Mouse (Mus musculus) kidney, postnatal 0 days (tissue): ENCODE data around the gene Jmjd7. TPM values are rescaled to one million over a fixed set of nuclear protein-coding genes. Genes with fewer than 3 reads are reported as not detected.

Experiments used
- ATAC-seq: fragments of 200-750 bp; cut with Nextera tagmentation; replicated peaks from 2 replicates; pipeline ENCODE4 v1.8.0; 2017; ENCODE audit warnings: low read depth, moderate number of reproducible peaks, moderate TSS enrichment, moderate library complexity; ENCODE audit not compliant: low FRiP score
- DNase-seq: peaks from one replicate; pipeline ENCODE4 v3.0.0-alpha.2; 2016; ENCODE audit warnings: low spot score
- H3K27ac ChIP-seq: fragments of 300-500 bp; sonication (generic); 2 replicates; pipeline ENCODE4 v1.5.1; 2014; ENCODE audit warnings: mild to moderate bottlenecking
- H3K27me3 ChIP-seq: fragments of 300-500 bp; sonication (generic); 2 replicates; pipeline ENCODE4 v1.6.1; 2014; ENCODE audit warnings: low read length, mixed read lengths; ENCODE audit not compliant: insufficient read depth
- H3K36me3 ChIP-seq: fragments of 300-500 bp; sonication (generic); 2 replicates; pipeline ENCODE4 v1.6.1; 2014; ENCODE audit warnings: low read length, mixed read lengths; ENCODE audit not compliant: insufficient read depth
- H3K4me1 ChIP-seq: fragments of 300-500 bp; sonication (generic); replicated peaks from 2 replicates; pipeline ENCODE4 v1.6.1; 2014; ENCODE audit warnings: antibody characterized with exemption, low read length, mixed read lengths; ENCODE audit not compliant: insufficient read depth
- H3K4me2 ChIP-seq: fragments of 300-500 bp; sonication (generic); 2 replicates; pipeline ENCODE4 v1.6.1; 2014; ENCODE audit warnings: mild to moderate bottlenecking, low read length, moderate library complexity, mixed read lengths
- H3K4me3 ChIP-seq: fragments of 300-500 bp; sonication (generic); replicated peaks from 2 replicates; pipeline ENCODE4 v1.5.1; 2014; ENCODE audit warnings: low read depth, low read length
- H3K9ac ChIP-seq: fragments of 300-500 bp; sonication (generic); 2 replicates; pipeline ENCODE4 v1.6.1; 2014; ENCODE audit warnings: low read depth, low read length
- H3K9me3 ChIP-seq: fragments of 300-500 bp; sonication (generic); replicated peaks from 2 replicates; pipeline ENCODE4 v1.6.1; 2016; ENCODE audit warnings: low read length, inconsistent platforms, mixed read lengths
- CTCF ChIP-seq: IDR thresholded peaks from 2 replicates; pipeline ENCODE4 v1.5.1; 2016; ENCODE audit warnings: antibody characterized with exemption, low read depth, mild to moderate bottlenecking, moderate library complexity
- WGBS: fragments of 180-500 bp; shearing (Covaris S2); extraction: QIAGEN DNeasy Blood & Tissue Kit; methylation state at CpG from one replicate; pipeline ENCODE4 v1.1.7; 2014; 5-methylcytosine and 5-hydroxymethylcytosine counted together
- polyA plus RNA-seq: library from polyadenylated mRNA; unstranded; fragments of >200 nt; fragmentation: Nextera tagmentation; extraction: Ambion mirVana; gene quantifications from 2 replicates; pipeline ENCODE4 v1.2.1, GENCODE M21; 2015

Jmjd7 gene
- 24.7 and 25.7 TPM in 2 replicates for polyA plus RNA-seq

DNA sequence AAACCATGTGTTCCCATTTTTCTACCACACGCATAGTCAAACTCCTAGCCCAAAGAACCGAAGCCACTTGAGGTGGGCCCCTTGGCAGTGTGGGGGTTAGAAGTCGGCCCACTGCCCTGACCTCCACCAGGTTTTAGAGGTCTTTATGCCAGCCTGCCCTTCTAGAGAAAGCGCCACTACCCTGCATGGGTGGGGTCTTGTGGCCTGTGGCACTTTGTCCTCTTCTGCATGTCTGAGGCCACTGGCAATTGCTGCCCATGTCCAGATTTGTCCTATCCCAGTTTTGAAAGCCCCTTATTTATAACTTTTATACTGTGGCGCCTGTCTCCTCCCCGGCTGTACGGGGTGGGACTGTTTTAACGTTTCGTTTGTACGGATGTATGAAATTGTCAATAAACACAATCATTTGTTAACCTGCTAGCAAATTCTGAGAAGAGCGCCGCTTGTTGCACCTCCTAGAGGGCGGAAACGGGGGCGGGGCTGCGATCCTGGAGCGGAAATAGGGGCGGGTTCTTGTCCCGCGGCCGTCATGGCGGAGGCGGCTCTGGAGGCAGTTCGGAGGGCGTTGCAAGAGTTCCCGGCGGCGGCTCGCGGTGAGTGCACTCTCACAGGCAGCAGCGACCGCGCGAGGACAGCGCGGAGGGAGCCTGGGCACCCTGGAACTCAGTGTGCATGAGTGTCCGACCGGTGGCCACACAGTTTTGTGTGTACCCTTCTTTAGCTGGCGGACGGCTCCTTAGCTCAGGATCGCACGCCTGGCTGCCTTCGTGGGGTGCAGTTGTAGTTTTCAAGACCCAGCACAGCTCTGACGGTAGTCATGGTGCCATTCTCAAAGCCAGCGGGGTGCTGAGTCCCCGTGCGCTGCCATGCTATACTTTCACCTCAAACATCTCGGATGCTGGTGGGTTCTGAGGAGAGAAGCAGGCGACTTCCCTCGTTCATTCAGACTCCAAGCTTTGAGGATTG lies at the start of gene Jmjd7, which contains the start of gene Gm28042:
TSS of gene Jmjd7 (plus strand) at position 500 of the 966 bp plus-strand sequence.
TSS of gene Gm28042 (plus strand) at position 510 of the 966 bp plus-strand sequence.
- Histone ChIP-seq H3K4me1 (peaks cover 11% of the 10 kb centered on the region), H3K27ac (peak within 1 kb of the TSS; percentile 86), H3K27me3 (no peaks in the 10 kb centered on the region), H3K9ac (peak within 1 kb of the TSS; percentile 69), H3K4me3 (peak within 1 kb of the TSS; percentile 62), H3K9me3 (no peaks in the 10 kb centered on the region), H3K4me2 (peak within 1 kb of the TSS; percentile 61), H3K36me3 (peaks cover 32% of the 10 kb centered on the region)
- peak; percentile 42; the same call in 1 of the 2 replicates for TF ChIP-seq CTCF
- DNase-seq (peak; percentile 96), ATAC-seq (peak; percentile 84)
- 5% methylated on average over 50 of the region's 50 CpGs for WGBS

DNA sequence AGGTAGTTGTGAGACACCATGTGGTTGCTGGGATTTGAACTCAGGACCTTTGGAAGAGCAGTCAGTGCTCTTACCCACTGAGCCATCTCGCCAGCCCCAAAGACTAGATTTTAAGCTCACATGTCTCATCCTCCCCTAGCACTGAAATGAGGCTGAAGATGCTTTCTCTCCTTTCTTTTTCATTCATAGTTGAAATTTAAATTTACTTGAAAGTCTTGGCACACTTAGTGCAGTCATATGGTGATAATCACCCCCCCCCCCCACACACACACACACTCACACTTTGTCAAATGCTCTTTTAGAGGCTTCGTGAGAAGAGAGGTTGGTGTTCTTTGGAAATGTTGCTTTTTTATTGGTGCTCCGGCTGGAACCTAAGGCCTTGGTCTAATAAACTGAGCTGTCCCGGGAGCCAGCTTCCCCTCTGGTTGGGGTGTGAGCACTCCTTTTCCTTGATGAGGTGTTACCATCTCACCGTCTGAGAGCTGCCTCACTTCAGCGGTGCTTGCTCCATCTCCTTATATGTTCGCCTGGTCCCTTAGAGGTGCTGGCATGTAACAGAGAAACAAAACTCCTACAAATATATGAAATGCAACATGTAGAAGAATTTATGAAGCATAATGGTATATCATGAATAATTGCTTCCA lies 46.8 kb upstream of the Jmjd7 start:
- Histone ChIP-seq H3K9ac (no peak overlapping the region), H3K36me3 (no peaks in the 10 kb centered on the region), H3K4me1 (no peaks in the 10 kb centered on the region), H3K9me3 (no peaks in the 10 kb centered on the region), H3K27me3 (no peaks in the 10 kb centered on the region), H3K4me2 (no peak overlapping the region), H3K4me3 (no peak overlapping the region), H3K27ac (no peak overlapping the region)
- no peak for TF ChIP-seq CTCF
- DNase-seq (no peak), ATAC-seq (no peak)
- 64% methylated on average over 7 of the region's 7 CpGs for WGBS

GRCm38 (mm10) chr2:119981631-119982030 lies 45.7 kb upstream of the Jmjd7 start:
- no peak overlapping the region for H3K4me2 ChIP-seq
- H3K9ac ChIP-seq, result no peak overlapping the region
- no peaks in the 10 kb centered on the region for H3K36me3 ChIP-seq
- TF ChIP-seq CTCF, result no peak
- WGBS, result 79% methylated on average over 2 of the region's 2 CpGs
- H3K27ac ChIP-seq, result no peak overlapping the region
- H3K9me3 ChIP-seq, result no peaks in the 10 kb centered on the region
- H3K27me3 ChIP-seq, result no peaks in the 10 kb centered on the region
- H3K4me1 ChIP-seq, result no peaks in the 10 kb centered on the region
- ATAC-seq (no peak), DNase-seq (no peak)
- no peak overlapping the region for H3K4me3 ChIP-seq

- no peak for ATAC-seq
- Histone ChIP-seq H3K36me3 (no peaks in the 10 kb centered on the region), H3K4me2 (no peak overlapping the region), H3K4me1 (no peaks in the 10 kb centered on the region), H3K4me3 (no peak overlapping the region), H3K27me3 (no peaks in the 10 kb centered on the region), H3K9ac (no peak overlapping the region), H3K9me3 (no peaks in the 10 kb centered on the region), H3K27ac (no peak overlapping the region)
- WGBS, result 70% methylated on average over 8 of the region's 8 CpGs
- no peak for TF ChIP-seq CTCF
- no peak for DNase-seq
These were observed 41.4 kb upstream of the Jmjd7 start for GRCm38 (mm10) chr2:119985871-119986270.

- Histone ChIP-seq H3K36me3 (no peaks in the 10 kb centered on the region), H3K9me3 (no peaks in the 10 kb centered on the region), H3K27me3 (no peaks in the 10 kb centered on the region), H3K4me3 (no peak overlapping the region), H3K27ac (no peak overlapping the region), H3K9ac (no peak overlapping the region), H3K4me2 (no peak overlapping the region), H3K4me1 (no peaks in the 10 kb centered on the region)
- ATAC-seq, result no peak
- no peak for TF ChIP-seq CTCF
- DNase-seq, result no peak
- WGBS, result 72% methylated on average over 6 of the region's 6 CpGs
These were observed 40.9 kb upstream of the Jmjd7 start for GRCm38 (mm10) chr2:119986369-119986768.

- H3K27me3 ChIP-seq, result no peaks in the 10 kb centered on the region
- 100% methylated on average over 2 of the region's 2 CpGs for WGBS
- no peak overlapping the region for H3K9ac ChIP-seq
- H3K4me1 ChIP-seq, result no peaks in the 10 kb centered on the region
- no peak for ATAC-seq
- H3K4me3 ChIP-seq, result no peak overlapping the region
- H3K4me2 ChIP-seq, result no peak overlapping the region
- H3K36me3 ChIP-seq, result no peaks in the 10 kb centered on the region
- no peak for DNase-seq
- no peaks in the 10 kb centered on the region for H3K9me3 ChIP-seq
- H3K27ac ChIP-seq, result no peak overlapping the region
- no peak for TF ChIP-seq CTCF
These were observed 39.8 kb upstream of the Jmjd7 start for GRCm38 (mm10) chr2:119987441-119987840.
